Mouse (Mus musculus) brain, adult 2 months (tissue): ENCODE data around the gene Dexi.

Experiments used
- DNase-seq: peaks from one replicate; pipeline ENCODE4 v3.0.0; 2011; ENCODE audit warnings: low read depth, low spot score

Gene Dexi

GRCm38 (mm10) chr16:10454583-10454974 lies 88.3 kb downstream of the Dexi start:
- DNase-seq: no peak

GRCm38 (mm10) chr16:10453872-10454582 lies 88.8 kb downstream of the Dexi start:
- DNase-seq: no peak
